Mouse (Mus musculus): Measurements from ENCODE around the gene Ank3. TPM values are rescaled to one million over a fixed set of nuclear protein-coding genes. Genes with fewer than 3 reads are reported as not detected.

Ank3 gene
- polyA plus RNA-seq, 1 experiment from 2014 or later: 76.6 TPM

- peaks cover 15% of the 10 kb centered on the region for H3K4me1 ChIP-seq (replicated peaks)
- H3K4me2 ChIP-seq: no peak overlapping the region
- H3K27me3 ChIP-seq: no peaks in the 10 kb centered on the region
- no peak overlapping the region for H3K9ac ChIP-seq
- 25% methylated on average over 8 of the region's 8 CpGs for WGBS
- no peaks in the 10 kb centered on the region for H3K9me3 ChIP-seq
- ATAC-seq (ENCODE audit: low FRiP score, low read depth): 0 out of 2 replicates have a peak, but pooled peaks have one; percentile 4
- H3K27ac ChIP-seq (replicated peaks): no peak overlapping the region
- no peaks in the 10 kb centered on the region for H3K36me3 ChIP-seq
- H3K4me3 ChIP-seq: no peak overlapping the region
Measured at GRCm38 (mm10) chr10:69781491-69781890, 382.9 kb downstream of the Ank3 start.

- no peaks in the 10 kb centered on the region for H3K9me3 ChIP-seq
- no peak overlapping the region for H3K4me3 ChIP-seq
- H3K27ac ChIP-seq (replicated peaks): no peak overlapping the region
- 57% methylated on average over 7 of the region's 7 CpGs for WGBS
- no peak for ATAC-seq (ENCODE audit: low FRiP score, low read depth)
- no peak overlapping the region for H3K9ac ChIP-seq
- H3K36me3 ChIP-seq: no peaks in the 10 kb centered on the region
- H3K27me3 ChIP-seq: no peaks in the 10 kb centered on the region
- peaks cover 28% of the 10 kb centered on the region for H3K4me1 ChIP-seq (replicated peaks)
- no peak overlapping the region for H3K4me2 ChIP-seq
Measured at GRCm38 (mm10) chr10:69785235-69785634, 386.7 kb downstream of the Ank3 start.

GRCm38 (mm10) chr10:69785692-69786091 lies 387.1 kb downstream of the Ank3 start:
- ATAC-seq (ENCODE audit: low FRiP score, low read depth): no peak
- no peaks in the 10 kb centered on the region for H3K36me3 ChIP-seq
- H3K4me1 ChIP-seq (replicated peaks): peaks cover 30% of the 10 kb centered on the region
- H3K9me3 ChIP-seq: no peaks in the 10 kb centered on the region
- no peak overlapping the region for H3K4me3 ChIP-seq
- no peak overlapping the region for H3K27ac ChIP-seq (replicated peaks)
- H3K27me3 ChIP-seq: no peaks in the 10 kb centered on the region
- H3K4me2 ChIP-seq: no peak overlapping the region
- WGBS: 83% methylated on average over 8 of the region's 8 CpGs
- H3K9ac ChIP-seq: no peak overlapping the region

- WGBS: 60% methylated on average over 13 of the region's 13 CpGs
- Histone ChIP-seq H3K27me3 (no peaks in the 10 kb centered on the region), H3K9me3 (no peaks in the 10 kb centered on the region), H3K9ac (no peak overlapping the region), H3K27ac (replicated peaks) (no peak overlapping the region), H3K36me3 (no peaks in the 10 kb centered on the region), H3K4me3 (no peak overlapping the region), H3K4me1 (replicated peaks) (peaks cover 32% of the 10 kb centered on the region), H3K4me2 (no peak overlapping the region)
- no peak for ATAC-seq (ENCODE audit: low FRiP score, low read depth)
Measured at GRCm38 (mm10) chr10:69786220-69786993, 387.8 kb downstream of the Ank3 start.

GRCm38 (mm10) chr10:69787379-69787778 lies 388.8 kb downstream of the Ank3 start:
- Histone ChIP-seq H3K4me2 (peak overlapping the region; percentile 19), H3K27me3 (no peaks in the 10 kb centered on the region), H3K9me3 (no peaks in the 10 kb centered on the region), H3K9ac (no peak overlapping the region), H3K4me3 (no peak overlapping the region), H3K27ac (replicated peaks) (0 out of 2 replicates have a peak overlapping the region, but pooled peaks have one; percentile 26), H3K36me3 (no peaks in the 10 kb centered on the region), H3K4me1 (replicated peaks) (peaks cover 32% of the 10 kb centered on the region)
- WGBS: 29% methylated on average over 10 of the region's 10 CpGs
- no peak for ATAC-seq (ENCODE audit: low FRiP score, low read depth)

- H3K27ac ChIP-seq (replicated peaks): no peak overlapping the region
- H3K4me2 ChIP-seq: no peak overlapping the region
- 69% methylated on average over 4 of the region's 4 CpGs for WGBS
- peaks cover 29% of the 10 kb centered on the region for H3K4me1 ChIP-seq (replicated peaks)
- H3K36me3 ChIP-seq: no peaks in the 10 kb centered on the region
- H3K9me3 ChIP-seq: no peaks in the 10 kb centered on the region
- no peak overlapping the region for H3K4me3 ChIP-seq
- no peaks in the 10 kb centered on the region for H3K27me3 ChIP-seq
- ATAC-seq (ENCODE audit: low FRiP score, low read depth): no peak
- H3K9ac ChIP-seq: no peak overlapping the region
Measured at GRCm38 (mm10) chr10:69790606-69791005, 392.0 kb downstream of the Ank3 start.

GRCm38 (mm10) chr10:69791951-69792350 lies 393.4 kb downstream of the Ank3 start:
- H3K4me1 ChIP-seq (replicated peaks): peaks cover 28% of the 10 kb centered on the region
- H3K27me3 ChIP-seq: no peaks in the 10 kb centered on the region
- H3K9ac ChIP-seq: no peak overlapping the region
- H3K4me2 ChIP-seq: no peak overlapping the region
- 59% methylated on average over 7 of the region's 7 CpGs for WGBS
- H3K36me3 ChIP-seq: no peaks in the 10 kb centered on the region
- H3K9me3 ChIP-seq: no peaks in the 10 kb centered on the region
- no peak overlapping the region for H3K4me3 ChIP-seq
- H3K27ac ChIP-seq (replicated peaks): no peak overlapping the region
- ATAC-seq (ENCODE audit: low FRiP score, low read depth): no peak

GRCm38 (mm10) chr10:69792400-69792799 lies 393.8 kb downstream of the Ank3 start:
- Histone ChIP-seq H3K27me3 (no peaks in the 10 kb centered on the region), H3K4me3 (no peak overlapping the region), H3K9ac (no peak overlapping the region), H3K9me3 (no peaks in the 10 kb centered on the region), H3K27ac (replicated peaks) (no peak overlapping the region), H3K4me1 (replicated peaks) (peaks cover 28% of the 10 kb centered on the region), H3K4me2 (no peak overlapping the region), H3K36me3 (no peaks in the 10 kb centered on the region)
- 88% methylated on average over 9 of the region's 9 CpGs for WGBS
- no peak for ATAC-seq (ENCODE audit: low FRiP score, low read depth)

- Histone ChIP-seq H3K4me1 (replicated peaks) (peaks cover 28% of the 10 kb centered on the region), H3K36me3 (no peaks in the 10 kb centered on the region), H3K9ac (no peak overlapping the region), H3K27ac (replicated peaks) (no peak overlapping the region), H3K9me3 (no peaks in the 10 kb centered on the region), H3K27me3 (no peaks in the 10 kb centered on the region), H3K4me3 (no peak overlapping the region), H3K4me2 (no peak overlapping the region)
- 26% methylated on average over 9 of the region's 9 CpGs for WGBS
- ATAC-seq (ENCODE audit: low FRiP score, low read depth): no peak; the same call in 1 of the 2 replicates
Measured at GRCm38 (mm10) chr10:69793079-69793478, 394.5 kb downstream of the Ank3 start.

GRCm38 (mm10) chr10:69795656-69796055 lies 397.1 kb downstream of the Ank3 start:
- no peak overlapping the region for H3K9ac ChIP-seq
- H3K27me3 ChIP-seq: no peaks in the 10 kb centered on the region
- H3K27ac ChIP-seq (replicated peaks): no peak overlapping the region
- H3K4me3 ChIP-seq: no peak overlapping the region
- no peaks in the 10 kb centered on the region for H3K36me3 ChIP-seq
- H3K9me3 ChIP-seq: no peaks in the 10 kb centered on the region
- peaks cover 29% of the 10 kb centered on the region for H3K4me1 ChIP-seq (replicated peaks)
- no peak for ATAC-seq (ENCODE audit: low FRiP score, low read depth)
- H3K4me2 ChIP-seq: no peak overlapping the region
- WGBS: 77% methylated on average over 3 of the region's 3 CpGs

GRCm38 (mm10) chr10:69796421-69796886 lies 397.9 kb downstream of the Ank3 start:
- 47% methylated on average over 8 of the region's 8 CpGs for WGBS
- H3K27me3 ChIP-seq: no peaks in the 10 kb centered on the region
- ATAC-seq (ENCODE audit: low FRiP score, low read depth): no peak; the same call in 1 of the 2 replicates
- H3K27ac ChIP-seq (replicated peaks): peak overlapping the region; percentile 45; the same call in 1 of the 2 replicates
- H3K9ac ChIP-seq: no peak overlapping the region
- H3K4me2 ChIP-seq: no peak overlapping the region
- H3K4me1 ChIP-seq (replicated peaks): peaks cover 27% of the 10 kb centered on the region
- H3K9me3 ChIP-seq: no peaks in the 10 kb centered on the region
- no peaks in the 10 kb centered on the region for H3K36me3 ChIP-seq
- no peak overlapping the region for H3K4me3 ChIP-seq

GRCm38 (mm10) chr10:69803135-69803756 lies 404.7 kb downstream of the Ank3 start:
- Histone ChIP-seq H3K27me3 (no peaks in the 10 kb centered on the region), H3K4me1 (replicated peaks) (peaks cover 34% of the 10 kb centered on the region), H3K9ac (no peak overlapping the region), H3K4me2 (peak overlapping the region; percentile 23), H3K4me3 (no peak overlapping the region), H3K36me3 (no peaks in the 10 kb centered on the region), H3K27ac (replicated peaks) (peak overlapping the region; percentile 70), H3K9me3 (no peaks in the 10 kb centered on the region)
- 39% methylated on average over 14 of the region's 14 CpGs for WGBS
- peak; percentile 88 for ATAC-seq (ENCODE audit: low FRiP score, low read depth)
